Comparison of ENCODE assay signal across 9 mouse cellular contexts in the genomic region with DNA sequence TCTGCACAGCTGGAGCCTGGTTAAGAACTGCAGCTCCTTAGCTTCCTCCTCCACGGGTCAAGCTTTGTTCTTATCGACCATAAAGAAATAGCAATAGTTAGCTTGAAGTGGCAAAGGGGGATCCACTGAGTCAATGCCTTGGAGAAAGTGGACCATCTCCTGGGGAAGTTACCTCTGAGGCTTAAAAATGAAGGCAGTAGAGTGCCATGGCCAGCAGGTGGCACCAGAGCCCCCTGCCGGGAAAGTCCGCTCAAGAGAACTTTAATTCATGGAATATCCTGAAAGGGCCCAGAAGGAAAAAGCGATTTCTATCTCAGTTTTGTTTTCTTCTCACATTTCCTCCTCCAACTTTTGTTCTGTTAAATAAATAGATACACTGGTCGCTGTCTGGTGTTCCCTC. TPM values are rescaled to one million over a fixed set of nuclear protein-coding genes. Genes with fewer than 3 reads are reported as not detected.
DNase-seq lines count a peak whose midpoint lies in the region; ATAC-seq lines count a peak whose summit lies in the region.
"Had no signal": no experiment of that assay in that cellular context is flagged by ENCODE, and none has a peak within 500 bp of the region (broad histone marks: within the 10 kb centered on the region; RNA-seq: fewer than 3 reads in every experiment).

No protein-coding gene starts in this region.

- no peak overlapping the region for H3K4me2 ChIP-seq in midbrain, embryonic 11.5 days
- H3K4me2 ChIP-seq in midbrain, embryonic 16.5 days (ENCODE audit: low read length), result no peak overlapping the region
- no peak overlapping the region for H3K4me2 ChIP-seq in neural tube, embryonic 11.5 days (ENCODE audit: low read depth)

- no peak overlapping the region for H3K27ac ChIP-seq in midbrain, embryonic 11.5 days (ENCODE audit: low read depth, low read length)
- H3K27ac ChIP-seq in midbrain, embryonic 16.5 days (ENCODE audit: low read length), result no peak overlapping the region
- H3K27ac ChIP-seq in neural tube, embryonic 11.5 days (ENCODE audit: low read depth, low read length), result no peak overlapping the region

- H3K27me3 ChIP-seq in midbrain, embryonic 11.5 days (ENCODE audit: control insufficient read depth, insufficient read depth, low read length), result no peaks in the 10 kb centered on the region
- no peaks in the 10 kb centered on the region for H3K27me3 ChIP-seq in midbrain, embryonic 16.5 days (ENCODE audit: control insufficient read depth, insufficient read depth, low read depth, low read length)
- no peaks in the 10 kb centered on the region for H3K27me3 ChIP-seq in neural tube, embryonic 11.5 days (ENCODE audit: control insufficient read depth, insufficient read depth, low read length)

- no peak overlapping the region for H3K9ac ChIP-seq in midbrain, embryonic 11.5 days (ENCODE audit: low read length)
- no peak overlapping the region for H3K9ac ChIP-seq in midbrain, embryonic 16.5 days (ENCODE audit: low read depth, low read length)
- H3K9ac ChIP-seq in neural tube, embryonic 11.5 days (ENCODE audit: low read length), result no peak overlapping the region

- peak; percentile 16; the same call in 1 of the 2 replicates for ATAC-seq in midbrain, embryonic 11.5 days (ENCODE audit: low FRiP score)
- ATAC-seq in midbrain, embryonic 16.5 days, result no peak
- ATAC-seq in neural tube, embryonic 11.5 days (ENCODE audit: insufficient read depth, low FRiP score, low TSS enrichment), result no peak

- no peak overlapping the region for H3K4me3 ChIP-seq in midbrain, embryonic 11.5 days (ENCODE audit: low read depth, low read length)
- no peak overlapping the region for H3K4me3 ChIP-seq in midbrain, embryonic 16.5 days (ENCODE audit: low read depth, low read length)
- H3K4me3 ChIP-seq in neural tube, embryonic 11.5 days (ENCODE audit: low read depth, low read length), result no peak overlapping the region

- peaks cover 12% of the 10 kb centered on the region; the same call in 1 of the 2 replicates for H3K36me3 ChIP-seq in midbrain, embryonic 11.5 days (ENCODE audit: control insufficient read depth, insufficient read depth, low read length)
- H3K36me3 ChIP-seq in midbrain, embryonic 16.5 days (ENCODE audit: control insufficient read depth, insufficient read depth, low read length), result peaks cover 40% of the 10 kb centered on the region
- H3K36me3 ChIP-seq in neural tube, embryonic 11.5 days (ENCODE audit: control insufficient read depth, insufficient read depth, low read length), result peaks cover 10% of the 10 kb centered on the region

- no peaks in the 10 kb centered on the region for H3K4me1 ChIP-seq in midbrain, embryonic 11.5 days (ENCODE audit: control insufficient read depth, insufficient read depth, low read length)
- no peaks in the 10 kb centered on the region for H3K4me1 ChIP-seq in midbrain, embryonic 16.5 days (ENCODE audit: control insufficient read depth, insufficient read depth, low read length)
- no peaks in the 10 kb centered on the region for H3K4me1 ChIP-seq in neural tube, embryonic 11.5 days (ENCODE audit: control insufficient read depth, insufficient read depth, low read length)

- WGBS in midbrain, embryonic 11.5 days, result 46% methylated on average over 6 of the region's 6 CpGs
- 37% methylated on average over 6 of the region's 6 CpGs for WGBS in midbrain, embryonic 16.5 days
- 46% methylated on average over 6 of the region's 6 CpGs for WGBS in neural tube, embryonic 11.5 days

- peak; percentile 60 for DNase-seq in gastrocnemius, postnatal 10 days
- no peak for DNase-seq in gastrocnemius, postnatal 25 days
- peak; percentile 94 for DNase-seq in midbrain, embryonic 11.5 days (ENCODE audit: low spot score, missing footprints)
- DNase-seq in adrenal gland, postnatal 10 days, result peak; percentile 74
- peak; percentile 34 for DNase-seq in induced T-regulatory cell, adult 2 months (ENCODE audit: low read depth)
- peak; percentile 46 for DNase-seq in neural tube, embryonic 11.5 days (ENCODE audit: low spot score)
- no peak for DNase-seq in right cerebral cortex, postnatal 36 days (ENCODE audit: low spot score in 2 of 2)

- no peaks in the 10 kb centered on the region for H3K9me3 ChIP-seq in midbrain, embryonic 11.5 days (ENCODE audit: control insufficient read depth, low read length)
- H3K9me3 ChIP-seq in midbrain, embryonic 16.5 days (replicated peaks; ENCODE audit: control insufficient read depth, low read length, poor library complexity, severe bottlenecking), result no peaks in the 10 kb centered on the region
- no peaks in the 10 kb centered on the region for H3K9me3 ChIP-seq in neural tube, embryonic 11.5 days (ENCODE audit: control insufficient read depth, low read length)

RNA-seq across cellular contexts. Expression of a gene that starts 27.0 kb away (rescaled TPM):
- not detected for total RNA-seq in gastrocnemius, postnatal 10 days (2021)
- not detected for total RNA-seq in gastrocnemius, postnatal 25 days (2021)
- polyA plus RNA-seq in midbrain, embryonic 11.5 days (2014; fragmentation: Nextera tagmentation; extraction: Ambion mirVana), result not detected in 2 replicates
- polyA plus RNA-seq in midbrain, embryonic 16.5 days (2015; fragmentation: Nextera tagmentation; extraction: Ambion mirVana), result not detected in 2 replicates
- total RNA-seq in adrenal gland, postnatal 10 days (2021), result not detected
- polyA plus RNA-seq in neural tube, embryonic 11.5 days (2014; fragmentation: Nextera tagmentation; extraction: Ambion mirVana), result not detected in 2 replicates
- total RNA-seq: hematopoietic stem cell, adult 5-6 weeks had no signal

RNA-seq across cellular contexts. Expression of a gene that starts 43.5 kb away (rescaled TPM):
- total RNA-seq in gastrocnemius, postnatal 10 days (2021), result not detected
- not detected for total RNA-seq in gastrocnemius, postnatal 25 days (2021)
- not detected in 2 replicates for polyA plus RNA-seq in midbrain, embryonic 11.5 days (2014; fragmentation: Nextera tagmentation; extraction: Ambion mirVana)
- not detected in 2 replicates for polyA plus RNA-seq in midbrain, embryonic 16.5 days (2015; fragmentation: Nextera tagmentation; extraction: Ambion mirVana)
- total RNA-seq in adrenal gland, postnatal 10 days (2021), result not detected
- polyA plus RNA-seq in neural tube, embryonic 11.5 days (2014; fragmentation: Nextera tagmentation; extraction: Ambion mirVana), result not detected in 2 replicates
- total RNA-seq: hematopoietic stem cell, adult 5-6 weeks had no signal

Comparison
In these comparisons a context has a peak if more than half of its experiments do, and no peak if none do; other contexts are left out.
1. DNase-seq: peak in gastrocnemius, postnatal 10 days (single experiment), midbrain, embryonic 11.5 days (single experiment), adrenal gland, postnatal 10 days (single experiment), induced T-regulatory cell, adult 2 months (single experiment) and neural tube, embryonic 11.5 days (single experiment); none in gastrocnemius, postnatal 25 days (single experiment) and right cerebral cortex, postnatal 36 days (0 of 2).